Mouse (Mus musculus): ENCODE results near the gene Klhl35. TPM values are rescaled to one million over a fixed set of nuclear protein-coding genes. Genes with fewer than 3 reads are reported as not detected.

Gene Klhl35
- total RNA-seq (2014; rRNA removed; ENCODE audit: low replicate concordance) (0.73 and 1.6 TPM in 2 replicates), polyA plus RNA-seq (2015; fragmentation: Nextera tagmentation; extraction: Ambion mirVana) (0.59 and 0.75 TPM in 2 replicates)

- no peak within 1 kb of the TSS for H3K9ac ChIP-seq (replicated peaks; ENCODE audit: low read depth, low read length)
- 20% methylated on average over 8 of the region's 8 CpGs for WGBS
- DNase-seq (ENCODE audit: low spot score) (no peak), ATAC-seq (ENCODE audit: insufficient read depth, low read depth) (no peak)
- peak within 1 kb of the TSS; percentile 2; the same call in 1 of the 2 replicates for H3K4me2 ChIP-seq (ENCODE audit: low read depth, low read length)
- peaks cover 10% of the 10 kb centered on the region for H3K36me3 ChIP-seq (replicated peaks; ENCODE audit: control insufficient read depth, insufficient read depth, low read length)
- H3K9me3 ChIP-seq (replicated peaks; ENCODE audit: control insufficient read depth, low read length) = no peaks in the 10 kb centered on the region
- H3K4me1 ChIP-seq (ENCODE audit: control insufficient read depth, insufficient read depth) = peaks cover 11% of the 10 kb centered on the region
- H3K27ac ChIP-seq (ENCODE audit: low read depth) = no peak within 1 kb of the TSS
- no peak for TF ChIP-seq CTCF (IDR thresholded peaks at IDR 0.05; ENCODE audit: low read depth)
- no peak for TF ChIP-seq EP300 (IDR thresholded peaks at IDR 0.05; ENCODE audit: low read depth)
- no peaks in the 10 kb centered on the region for H3K27me3 ChIP-seq (ENCODE audit: control insufficient read depth, insufficient read depth, low read length)
- no peak within 1 kb of the TSS for H3K4me3 ChIP-seq (ENCODE audit: low read depth, low read length)
Measured at GRCm38 (mm10) chr7:99465811-99466210, at the start of gene Klhl35. TSS of gene Klhl35 (plus strand) at chr7:99466004.

GRCm38 (mm10) chr7:99419311-99419710 lies 46.5 kb upstream of the Klhl35 start:
- Histone ChIP-seq H3K4me2 (ENCODE audit: low read depth, low read length) (no peak overlapping the region), H3K9ac (replicated peaks; ENCODE audit: low read depth, low read length) (no peak overlapping the region), H3K9me3 (replicated peaks; ENCODE audit: control insufficient read depth, low read length) (no peaks in the 10 kb centered on the region), H3K36me3 (replicated peaks; ENCODE audit: control insufficient read depth, insufficient read depth, low read length) (peaks cover 15% of the 10 kb centered on the region), H3K4me1 (ENCODE audit: control insufficient read depth, insufficient read depth) (no peaks in the 10 kb centered on the region), H3K27me3 (ENCODE audit: control insufficient read depth, insufficient read depth, low read length) (no peaks in the 10 kb centered on the region), H3K4me3 (ENCODE audit: low read depth, low read length) (no peak overlapping the region), H3K27ac (ENCODE audit: low read depth) (no peak overlapping the region)
- DNase-seq (ENCODE audit: low spot score) (no peak), ATAC-seq (ENCODE audit: insufficient read depth, low read depth) (no peak)
- TF ChIP-seq CTCF (IDR thresholded peaks at IDR 0.05; ENCODE audit: low read depth) = no peak
- TF ChIP-seq EP300 (IDR thresholded peaks at IDR 0.05; ENCODE audit: low read depth) = no peak
- 55% methylated on average over 3 of the region's 3 CpGs for WGBS

- Histone ChIP-seq H3K4me3 (ENCODE audit: low read depth, low read length) (no peak overlapping the region), H3K4me1 (ENCODE audit: control insufficient read depth, insufficient read depth) (0 out of 2 replicates have a peak, but pooled peaks cover 4% of the 10 kb centered on the region), H3K27ac (ENCODE audit: low read depth) (no peak overlapping the region), H3K36me3 (replicated peaks; ENCODE audit: control insufficient read depth, insufficient read depth, low read length) (peaks cover 10% of the 10 kb centered on the region; the same call in 1 of the 2 replicates), H3K9me3 (replicated peaks; ENCODE audit: control insufficient read depth, low read length) (no peaks in the 10 kb centered on the region), H3K9ac (replicated peaks; ENCODE audit: low read depth, low read length) (no peak overlapping the region), H3K4me2 (ENCODE audit: low read depth, low read length) (no peak overlapping the region), H3K27me3 (ENCODE audit: control insufficient read depth, insufficient read depth, low read length) (no peaks in the 10 kb centered on the region)
- 84% methylated on average over 6 of the region's 6 CpGs for WGBS
- DNase-seq (ENCODE audit: low spot score) = no peak
- TF ChIP-seq EP300 (IDR thresholded peaks at IDR 0.05; ENCODE audit: low read depth) (no peak), CTCF (IDR thresholded peaks at IDR 0.05; ENCODE audit: low read depth) (no peak)
- no peak for ATAC-seq (ENCODE audit: insufficient read depth, low read depth)
Measured at GRCm38 (mm10) chr7:99421006-99421405, 44.8 kb upstream of the Klhl35 start.

GRCm38 (mm10) chr7:99424538-99425155 lies 41.2 kb upstream of the Klhl35 start:
- ATAC-seq (ENCODE audit: insufficient read depth, low read depth) (0 out of 2 replicates have a peak, but pooled peaks have one; percentile 18), DNase-seq (ENCODE audit: low spot score) (no peak)
- Histone ChIP-seq H3K4me1 (ENCODE audit: control insufficient read depth, insufficient read depth) (0 out of 2 replicates have a peak, but pooled peaks cover 6% of the 10 kb centered on the region), H3K9ac (replicated peaks; ENCODE audit: low read depth, low read length) (no peak overlapping the region), H3K9me3 (replicated peaks; ENCODE audit: control insufficient read depth, low read length) (no peaks in the 10 kb centered on the region), H3K36me3 (replicated peaks; ENCODE audit: control insufficient read depth, insufficient read depth, low read length) (peaks cover 33% of the 10 kb centered on the region; the same call in 1 of the 2 replicates), H3K27me3 (ENCODE audit: control insufficient read depth, insufficient read depth, low read length) (no peaks in the 10 kb centered on the region), H3K27ac (ENCODE audit: low read depth) (no peak overlapping the region), H3K4me3 (ENCODE audit: low read depth, low read length) (no peak overlapping the region), H3K4me2 (ENCODE audit: low read depth, low read length) (no peak overlapping the region)
- WGBS = 36% methylated on average over 8 of the region's 8 CpGs
- TF ChIP-seq EP300 (IDR thresholded peaks at IDR 0.05; ENCODE audit: low read depth) = no peak
- no peak for TF ChIP-seq CTCF (IDR thresholded peaks at IDR 0.05; ENCODE audit: low read depth)

- no peak overlapping the region for H3K9ac ChIP-seq (replicated peaks; ENCODE audit: low read depth, low read length)
- 0 out of 2 replicates have a peak, but pooled peaks cover 12% of the 10 kb centered on the region for H3K4me1 ChIP-seq (ENCODE audit: control insufficient read depth, insufficient read depth)
- no peak overlapping the region for H3K27ac ChIP-seq (ENCODE audit: low read depth)
- H3K4me3 ChIP-seq (ENCODE audit: low read depth, low read length) = no peak overlapping the region
- no peak overlapping the region for H3K4me2 ChIP-seq (ENCODE audit: low read depth, low read length)
- TF ChIP-seq CTCF (IDR thresholded peaks at IDR 0.05; ENCODE audit: low read depth) (no peak), EP300 (IDR thresholded peaks at IDR 0.05; ENCODE audit: low read depth) (no peak)
- peaks cover 27% of the 10 kb centered on the region; the same call in 1 of the 2 replicates for H3K36me3 ChIP-seq (replicated peaks; ENCODE audit: control insufficient read depth, insufficient read depth, low read length)
- no peaks in the 10 kb centered on the region for H3K9me3 ChIP-seq (replicated peaks; ENCODE audit: control insufficient read depth, low read length)
- H3K27me3 ChIP-seq (ENCODE audit: control insufficient read depth, insufficient read depth, low read length) = no peaks in the 10 kb centered on the region
- DNase-seq (ENCODE audit: low spot score) = no peak
- no peak for ATAC-seq (ENCODE audit: insufficient read depth, low read depth)
- WGBS = 87% methylated on average over 4 of the region's 4 CpGs
Measured at GRCm38 (mm10) chr7:99425706-99426105, 40.1 kb upstream of the Klhl35 start.

Measured in heart, postnatal 0 days (tissue).